Mouse (Mus musculus) C2C12 (cell line): Measurements from ENCODE around the gene Olfr839-ps1.

ENCODE experiments used
- CTCF ChIP-seq: IDR thresholded peaks from one replicate; pipeline ENCODE4 v1.5.1; 2011; ENCODE audit not compliant: control insufficient read depth, insufficient read depth, insufficient read length
- FOSL1 ChIP-seq: IDR thresholded peaks from one replicate; pipeline ENCODE4 v1.8.0; 2011; ENCODE audit warnings: mild to moderate bottlenecking, low read length; ENCODE audit not compliant: poor library complexity, insufficient read depth, severe bottlenecking
- MAX ChIP-seq: IDR thresholded peaks from one replicate; pipeline ENCODE4 v1.6.1; 2011; ENCODE audit warnings: mild to moderate bottlenecking, control low read depth
- MYOD1 ChIP-seq: IDR thresholded peaks from one replicate; pipeline ENCODE4 v1.6.1; 2011; ENCODE audit warnings: low read depth; ENCODE audit not compliant: control insufficient read depth, insufficient read length
- USF1 ChIP-seq: IDR thresholded peaks from one replicate; pipeline ENCODE4 v1.6.1; 2011; ENCODE audit warnings: low read depth, mild to moderate bottlenecking, control low read depth, moderate library complexity

DNA sequence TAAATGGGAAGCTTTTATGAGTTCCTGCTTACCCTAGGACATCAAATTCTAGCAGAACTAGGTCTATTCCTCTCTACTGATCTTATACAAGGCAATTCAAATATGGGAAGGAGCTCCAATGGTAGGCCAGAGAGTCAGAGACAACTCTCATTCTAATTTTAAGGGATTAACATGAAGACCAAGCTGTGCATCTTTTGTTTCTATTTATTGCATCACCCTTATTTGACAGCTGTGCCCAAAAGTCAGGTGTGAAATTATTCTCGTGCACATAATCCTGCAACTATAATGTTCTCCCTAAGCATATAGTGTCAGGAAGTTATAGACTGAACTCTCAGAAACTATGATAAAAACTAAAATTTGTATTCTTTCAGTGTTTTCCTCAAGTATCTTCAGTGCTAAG, at the start of gene Olfr839-ps1:
- TF ChIP-seq CTCF (no peak), MYOD1 (no peak), MAX (no peak), USF1 (no peak), FOSL1 (no peak)
